In genomic region chr11:95396548-95396947, GRCm38 (mm10) we compare ENCODE assay signal across 16 mouse cellular contexts. TPM values are rescaled to one million over a fixed set of nuclear protein-coding genes. Genes with fewer than 3 reads are reported as not detected.
A peak's percentile ranks its signal among the peaks of the same experiment; 100 is the strongest.
DNase-seq lines count a peak whose midpoint lies in the region; ATAC-seq and TF ChIP-seq lines count a peak whose summit lies in the region.
"Had no signal": no experiment of that assay in that cellular context is flagged by ENCODE, and none has a peak within 500 bp of the region (broad histone marks: within the 10 kb centered on the region; RNA-seq: fewer than 3 reads in every experiment).

No protein-coding gene starts in this region.

- H3K27ac ChIP-seq in heart, embryonic 12.5 days (ENCODE audit: poor library complexity, severe bottlenecking): no peak overlapping the region
- no peak overlapping the region for H3K27ac ChIP-seq in lung, postnatal 0 days (ENCODE audit: low read length)
- no peak overlapping the region for H3K27ac ChIP-seq in kidney, embryonic 16.5 days (ENCODE audit: low read length)
- H3K27ac ChIP-seq: liver, embryonic 14.5 days; midbrain, embryonic 12.5 days had no signal

- no peaks in the 10 kb centered on the region for H3K4me1 ChIP-seq in heart, embryonic 12.5 days (replicated peaks)
- H3K4me1 ChIP-seq in lung, postnatal 0 days (ENCODE audit: insufficient read depth, low read depth, low read length): no peaks in the 10 kb centered on the region
- no peaks in the 10 kb centered on the region for H3K4me1 ChIP-seq in kidney, embryonic 16.5 days (ENCODE audit: insufficient read depth, low read length)

- H3K9me3 ChIP-seq in heart, embryonic 12.5 days (replicated peaks): no peaks in the 10 kb centered on the region
- H3K9me3 ChIP-seq in lung, postnatal 0 days (ENCODE audit: low read length): no peaks in the 10 kb centered on the region
- H3K9me3 ChIP-seq in kidney, embryonic 16.5 days (ENCODE audit: low read length): no peaks in the 10 kb centered on the region
- H3K9me3 ChIP-seq: midbrain, embryonic 12.5 days had no signal

- peaks cover 10% of the 10 kb centered on the region for H3K36me3 ChIP-seq in heart, embryonic 12.5 days
- H3K36me3 ChIP-seq in lung, postnatal 0 days (ENCODE audit: insufficient read depth, low read length): no peaks in the 10 kb centered on the region
- no peaks in the 10 kb centered on the region for H3K36me3 ChIP-seq in kidney, embryonic 16.5 days (ENCODE audit: insufficient read depth, low read length)

- 0 out of 2 replicates have a peak overlapping the region, but pooled peaks have one; percentile 15 for H3K9ac ChIP-seq in heart, embryonic 12.5 days
- 0 out of 2 replicates have a peak overlapping the region, but pooled peaks have one; percentile 12 for H3K9ac ChIP-seq in lung, postnatal 0 days (replicated peaks; ENCODE audit: low read depth)
- no peak overlapping the region for H3K9ac ChIP-seq in kidney, embryonic 16.5 days (replicated peaks; ENCODE audit: low read length)
- H3K9ac ChIP-seq: liver, embryonic 14.5 days; midbrain, embryonic 12.5 days had no signal

- no peak for DNase-seq in heart, adult 8-10 months (ENCODE audit: low spot score)
- DNase-seq in lung, postnatal 0 days (ENCODE audit: low spot score): no peak
- DNase-seq in lung, postnatal 10 days: no peak
- peak; percentile 59 for DNase-seq in cerebellum, adult 8-10 months
- DNase-seq in cerebellum, postnatal 25 days: peak; percentile 59 to 70
- DNase-seq in adrenal gland, adult (ENCODE audit: inconsistent age in 2 of 2, low spot score in 1 of 2): no peak
- DNase-seq: adrenal gland, postnatal 14 days; kidney, adult 2 months; layer of hippocampus, postnatal 36 days; right cerebral cortex, postnatal 14 days; thymus, postnatal 4 days had no signal

- TF ChIP-seq CTCF in lung, postnatal 0 days (IDR thresholded peaks at IDR 0.05): no peak

- H3K27me3 ChIP-seq in heart, embryonic 12.5 days (replicated peaks): no peaks in the 10 kb centered on the region; the same call in 1 of the 2 replicates
- no peaks in the 10 kb centered on the region for H3K27me3 ChIP-seq in lung, postnatal 0 days (replicated peaks; ENCODE audit: insufficient read depth, low read length)
- no peaks in the 10 kb centered on the region for H3K27me3 ChIP-seq in kidney, embryonic 16.5 days (ENCODE audit: insufficient read depth, low read length)

- no peak overlapping the region for H3K4me3 ChIP-seq in heart, embryonic 12.5 days
- no peak overlapping the region for H3K4me3 ChIP-seq in lung, postnatal 0 days (ENCODE audit: low read depth, low read length)
- H3K4me3 ChIP-seq in kidney, embryonic 16.5 days (ENCODE audit: low read length): no peak overlapping the region
- H3K4me3 ChIP-seq: midbrain, embryonic 12.5 days had no signal

- no peak overlapping the region for H3K4me2 ChIP-seq in heart, embryonic 12.5 days
- H3K4me2 ChIP-seq in lung, postnatal 0 days (replicated peaks; ENCODE audit: low read depth, low read length): no peak overlapping the region
- H3K4me2 ChIP-seq in kidney, embryonic 16.5 days (replicated peaks; ENCODE audit: low read depth, low read length): no peak overlapping the region
- H3K4me2 ChIP-seq: midbrain, embryonic 12.5 days had no signal

- no peak for ATAC-seq in heart, embryonic 12.5 days (ENCODE audit: insufficient number of reproducible peaks, low FRiP score)
- peak; percentile 40; the same call in 1 of the 2 replicates for ATAC-seq in lung, postnatal 0 days
- ATAC-seq in kidney, embryonic 16.5 days (ENCODE audit: low FRiP score, low TSS enrichment): no peak
- ATAC-seq: CD4-positive, CD25-positive, alpha-beta regulatory T cell, adult 4 months had no signal

- no peak for TF ChIP-seq EP300 in lung, postnatal 0 days (IDR thresholded peaks at IDR 0.05)

- 65% methylated on average over 1 of the region's 1 CpGs for WGBS in heart, embryonic 12.5 days
- WGBS in lung, postnatal 0 days: 23% methylated on average over 1 of the region's 1 CpGs
- 44% methylated on average over 1 of the region's 1 CpGs for WGBS in kidney, embryonic 16.5 days

RNA-seq across cellular contexts. Expression of gene Slc35b1, which starts 12.1 kb away (rescaled TPM):
- polyA plus RNA-seq in heart, embryonic 12.5 days (2016; fragmentation: Nextera tagmentation; extraction: Ambion mirVana): 86.0 and 86.5 TPM in 2 replicates
- 10 to 100 TPM; 35.4 to 42.2 (median 36.5) TPM for total RNA-seq in heart, adult 8-10 months (2022)
- 87.3 and 96.8 TPM in 2 replicates for polyA plus RNA-seq in lung, postnatal 0 days (2015; fragmentation: Nextera tagmentation; extraction: Ambion mirVana)
- polyA plus RNA-seq in kidney, embryonic 16.5 days (2015; fragmentation: Nextera tagmentation; extraction: Ambion mirVana): 99.2 and 102 TPM in 2 replicates

RNA-seq across cellular contexts. Expression of gene Spop, which starts 17.3 kb away (rescaled TPM):
- polyA plus RNA-seq in heart, embryonic 12.5 days (2016; fragmentation: Nextera tagmentation; extraction: Ambion mirVana): 115 and 119 TPM in 2 replicates
- total RNA-seq in heart, adult 8-10 months (2022): 100 to 1,000 TPM; 159 to 184 (median 160) TPM
- 140 and 185 TPM in 2 replicates for polyA plus RNA-seq in lung, postnatal 0 days (2015; fragmentation: Nextera tagmentation; extraction: Ambion mirVana)
- 141 and 155 TPM in 2 replicates for polyA plus RNA-seq in kidney, embryonic 16.5 days (2015; fragmentation: Nextera tagmentation; extraction: Ambion mirVana)

RNA-seq across cellular contexts. Expression of gene Fam117a, which starts 59.7 kb away (rescaled TPM):
- polyA plus RNA-seq in heart, embryonic 12.5 days (2016; fragmentation: Nextera tagmentation; extraction: Ambion mirVana): 12.9 and 13.9 TPM in 2 replicates
- total RNA-seq in heart, adult 8-10 months (2022): 1 to 10 TPM; 5.1 to 6.6 (median 6.0) TPM
- polyA plus RNA-seq in lung, postnatal 0 days (2015; fragmentation: Nextera tagmentation; extraction: Ambion mirVana): 20.4 and 21.6 TPM in 2 replicates
- 9.9 and 10.1 TPM in 2 replicates for polyA plus RNA-seq in kidney, embryonic 16.5 days (2015; fragmentation: Nextera tagmentation; extraction: Ambion mirVana)

Comparison
In these comparisons a context has a peak if more than half of its experiments do, and no peak if none do; other contexts are left out.
1. DNase-seq: peak in cerebellum, adult 8-10 months (single experiment) and cerebellum, postnatal 25 days (2 of 2); none in heart, adult 8-10 months (single experiment), lung, postnatal 0 days (single experiment), lung, postnatal 10 days (single experiment) and adrenal gland, adult (0 of 2).